Mouse (Mus musculus): Measurements from ENCODE around the gene Taar1.

DNA sequence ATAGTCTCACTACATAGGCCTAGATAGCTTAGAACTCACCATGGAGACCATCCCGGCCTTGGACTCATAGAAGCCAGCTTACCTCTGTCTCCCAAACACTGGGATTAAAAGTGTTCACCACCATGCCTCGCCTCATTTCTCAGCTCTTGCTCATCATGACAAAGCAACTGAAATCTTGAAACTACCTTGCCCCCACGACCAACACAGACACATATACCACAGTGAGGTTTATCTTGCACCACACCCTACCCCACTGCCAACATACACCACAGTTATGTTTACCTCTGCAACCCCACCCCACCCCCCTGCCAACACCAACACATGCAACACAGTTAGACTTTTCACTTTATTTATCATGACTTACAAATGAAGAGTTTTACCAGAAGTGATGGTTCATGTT, 34.1 kb upstream of the Taar1 start:
- TF ChIP-seq MYOG (IDR thresholded peaks at IDR 0.05; ENCODE audit: control insufficient read depth in 1 of 3, insufficient read depth in 1 of 3, insufficient read length in 2 of 3, low read depth in 2 of 3), result no peak
- no peak for TF ChIP-seq MYOD1 (IDR thresholded peaks at IDR 0.05; ENCODE audit: control insufficient read depth in 1 of 3, insufficient read length in 2 of 3, low read depth in 2 of 3)
- no peak for TF ChIP-seq POLR2A (IDR thresholded peaks at IDR 0.05; ENCODE audit: insufficient read length, low read depth)
